Mouse (Mus musculus) gastrocnemius, postnatal 4 days (tissue): ENCODE data around the gene Helz2. TPM values are rescaled to one million over a fixed set of nuclear protein-coding genes. Genes with fewer than 3 reads are reported as not detected.
A peak's percentile ranks its signal among the peaks of the same experiment; 100 is the strongest.

Source experiments
- DNase-seq, 2 experiments: peaks; one replicate each; pipeline ENCODE4 v3.0.0; 2021 to 2022; ENCODE audit warnings: low spot score in 2 of 2, mixed read lengths in 2 of 2
- long read RNA-seq, 2 experiments: library from polyadenylated mRNA; stranded (forward); transcript quantifications; one replicate each; pipeline ENCODE4 v2.0.0; 2021
- total RNA-seq, 2 experiments: library from RNA; stranded (reverse); gene quantifications; 2 replicates each; pipeline ENCODE4 v1.2.3; 2021

The Helz2 gene
- total RNA-seq = 1 to 10 TPM; 4.5 to 6.0 TPM
- long read RNA-seq, experiment 1, partial matches to known transcripts = 1 of 1 reads
- long read RNA-seq, experiment 1, other reads (novel, unspliced or antisense) = 0 of 1 reads
- long read RNA-seq, experiment 2, full-length matches to known transcripts = 1 of 2 reads
- long read RNA-seq, experiment 2, partial matches to known transcripts = 0 of 2 reads
- long read RNA-seq, experiment 2, other reads (novel, unspliced or antisense) = 1 of 2 reads

- DNase-seq = no peak
Measured at GRCm38 (mm10) chr2:181241602-181242313, at the start of gene Helz2. TSS of gene Helz2 (minus strand) at chr2:181242027.

- no peak for DNase-seq
Measured at GRCm38 (mm10) chr2:181290937-181291336, 49.1 kb upstream of the Helz2 start.

DNA sequence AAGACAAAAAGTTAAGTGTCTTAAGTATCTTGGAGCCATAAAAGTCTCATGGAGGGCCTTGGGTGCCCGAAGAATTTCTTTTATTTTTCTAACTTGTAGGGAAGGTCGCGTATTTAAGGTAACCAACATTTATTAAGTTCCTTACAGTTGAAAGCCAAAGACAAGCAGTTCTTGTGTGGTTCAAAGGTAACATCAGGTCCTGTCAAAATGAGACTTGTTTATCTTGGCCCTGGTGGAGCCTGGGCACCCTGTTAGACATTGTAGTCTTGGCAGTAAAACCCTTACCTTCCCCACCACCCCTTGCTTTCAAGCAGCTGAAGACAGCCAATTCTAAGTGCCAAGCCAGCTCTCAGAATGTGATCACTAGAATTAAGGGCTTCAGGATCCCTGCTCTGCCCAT is 46.9 kb upstream of the Helz2 start:
- no peak for DNase-seq

DNA sequence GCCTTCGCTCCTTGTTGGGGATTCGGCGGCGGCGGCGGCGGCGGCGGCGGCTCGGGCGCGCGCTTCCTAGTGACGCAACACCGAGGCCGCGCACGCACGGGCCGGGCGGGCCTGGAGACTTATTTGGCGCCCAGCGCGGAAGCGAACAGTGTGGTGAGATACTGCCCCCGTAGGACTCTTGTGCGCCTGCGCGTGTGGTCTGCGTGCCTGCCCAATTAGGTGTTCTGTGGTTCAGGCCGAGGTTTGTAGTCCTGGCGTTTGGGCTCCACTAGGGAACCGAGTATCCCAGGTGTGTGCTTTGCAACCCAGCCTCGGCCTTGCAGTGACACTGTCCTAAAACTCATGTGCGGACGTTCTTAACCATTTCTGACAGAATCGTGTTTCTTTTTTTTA is 46.1 kb upstream of the Helz2 start, which contains the start of gene Gmeb2:
Gene Gmeb2 (minus strand): TSS at position 78 of the 393 bp plus-strand sequence.
- peak; percentile 81 to 92 for DNase-seq

- peak; percentile 84 to 86 for DNase-seq
Measured at GRCm38 (mm10) chr2:181287338-181287957, 45.6 kb upstream of the Helz2 start.

GRCm38 (mm10) chr2:181286629-181287337 is 45.0 kb upstream of the Helz2 start:
- no peak for DNase-seq

GRCm38 (mm10) chr2:181279968-181280367 is 38.1 kb upstream of the Helz2 start:
- DNase-seq = no peak

- no peak for DNase-seq
Measured at GRCm38 (mm10) chr2:181277866-181278265, 36.0 kb upstream of the Helz2 start.

DNA sequence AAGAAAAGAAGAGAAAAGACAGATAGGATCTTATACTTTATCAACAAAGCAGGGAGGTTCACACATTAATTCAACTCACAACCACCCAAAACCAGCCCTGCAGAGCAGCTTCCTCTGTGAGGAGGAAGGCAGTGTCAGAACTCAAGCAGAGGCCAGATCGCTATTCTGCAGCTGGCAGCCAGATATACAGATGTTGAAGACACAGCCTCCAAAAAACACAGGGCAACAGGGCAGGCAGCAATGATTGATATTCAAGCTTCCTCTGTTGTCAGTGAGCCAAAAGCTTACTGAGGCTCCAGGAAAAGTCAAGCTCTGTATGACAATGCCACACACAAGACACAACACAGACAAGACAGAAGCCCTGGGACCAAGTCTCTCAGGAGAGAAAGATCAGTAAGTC is 34.9 kb upstream of the Helz2 start:
- no peak for DNase-seq

GRCm38 (mm10) chr2:181274639-181275038 is 32.8 kb upstream of the Helz2 start:
- DNase-seq = no peak

GRCm38 (mm10) chr2:181273829-181274228 is 32.0 kb upstream of the Helz2 start:
- no peak for DNase-seq

DNA sequence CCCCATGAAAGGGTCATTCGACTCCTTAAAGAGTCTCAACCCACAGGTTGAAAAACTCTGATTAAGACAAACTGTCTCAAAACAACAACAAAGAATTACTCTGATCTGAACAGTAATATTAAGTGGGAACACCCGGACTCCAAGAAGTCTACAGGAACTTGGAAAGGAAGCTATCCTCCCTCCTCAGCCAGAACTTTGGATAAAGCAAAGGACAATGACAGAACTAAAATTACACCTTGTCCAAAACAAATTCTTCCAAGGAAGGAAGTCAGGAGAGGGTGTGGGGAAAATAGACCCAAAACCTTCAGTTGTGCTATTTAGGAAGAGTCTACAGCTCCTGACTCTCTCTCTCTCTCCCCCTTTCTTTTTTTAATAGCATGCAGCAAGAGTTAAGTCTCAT is 30.3 kb upstream of the Helz2 start:
- no peak for DNase-seq

DNA sequence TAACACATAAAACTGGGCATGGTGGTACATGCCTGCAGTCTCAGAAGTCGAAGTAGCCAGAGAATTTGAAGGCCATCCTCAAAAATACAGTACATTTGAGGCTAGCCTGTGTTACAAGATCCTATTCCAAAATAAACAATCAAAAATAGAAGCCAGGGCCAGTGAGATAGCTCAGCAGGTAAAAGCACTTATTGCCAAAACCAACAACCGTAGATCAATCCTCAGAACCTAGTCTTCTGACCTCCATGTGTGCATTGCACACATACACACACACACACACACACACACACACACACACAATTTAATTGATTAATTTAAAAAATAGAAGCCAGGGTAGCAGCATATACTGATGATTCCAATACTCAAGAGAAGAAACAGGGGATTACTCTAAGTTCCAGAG is 25.0 kb upstream of the Helz2 start:
- DNase-seq = no peak

GRCm38 (mm10) chr2:181253248-181253647 is 11.4 kb upstream of the Helz2 start:
- no peak for DNase-seq

- DNase-seq = no peak
Measured at GRCm38 (mm10) chr2:181251841-181252240, 10.0 kb upstream of the Helz2 start.

DNA sequence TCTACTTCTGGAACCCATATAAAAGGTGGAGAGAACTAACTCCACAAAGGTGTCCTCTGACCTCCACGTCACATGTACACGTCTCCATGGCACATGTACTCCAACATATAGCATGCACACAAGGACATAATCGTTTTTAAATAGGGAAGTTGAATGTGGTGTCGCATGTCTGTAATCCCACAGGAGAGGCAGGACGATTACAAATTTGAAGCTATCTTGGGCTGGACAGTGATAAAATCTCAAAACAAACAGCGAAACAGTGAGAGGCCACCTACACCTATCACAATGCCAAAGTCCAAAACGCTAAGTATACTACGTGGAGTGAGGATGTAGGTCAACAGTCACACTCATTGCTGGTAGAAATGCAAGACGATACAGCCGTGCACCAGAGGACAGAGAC is 7.4 kb upstream of the Helz2 start:
- no peak for DNase-seq

DNA sequence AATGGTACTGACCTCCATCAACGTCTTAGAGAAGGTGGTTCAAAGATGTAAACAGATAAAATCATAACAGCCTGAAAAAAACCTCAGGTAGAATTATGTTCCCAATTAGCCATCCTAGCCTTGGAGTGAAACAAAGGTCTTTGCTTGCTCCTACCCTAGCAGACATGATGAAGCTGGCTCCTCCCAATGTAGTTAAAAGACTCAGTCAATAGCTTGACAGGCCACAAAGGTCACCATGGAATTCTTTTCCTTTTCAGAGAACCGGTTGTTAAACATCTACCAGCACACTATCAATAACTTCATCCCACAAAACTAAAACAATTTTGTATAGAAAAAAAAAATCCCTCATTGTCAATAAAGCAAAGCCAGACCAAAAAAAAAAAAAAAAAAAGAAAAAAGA is 3.2 kb upstream of the Helz2 start:
- no peak for DNase-seq

- DNase-seq = no peak
Measured at GRCm38 (mm10) chr2:181243706-181244394, 2.0 kb upstream of the Helz2 start.

DNA sequence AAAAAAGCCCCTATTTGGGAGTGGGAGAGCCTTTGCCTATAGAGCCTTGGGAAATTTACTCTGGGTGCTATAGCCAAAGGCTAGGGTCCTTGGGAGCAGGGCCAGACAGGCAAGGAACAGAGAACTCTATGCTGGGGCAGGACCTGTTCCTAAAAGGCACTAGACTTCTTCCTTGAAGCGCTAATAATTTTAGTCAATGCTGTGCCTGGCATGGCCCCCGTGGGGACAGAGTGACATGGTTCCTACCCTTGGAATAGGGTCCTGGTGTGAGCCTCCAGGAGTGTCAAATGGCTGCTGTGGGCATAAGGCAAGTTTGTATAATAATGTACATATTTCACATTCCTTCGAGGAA is 463 bp upstream of the Helz2 start:
- no peak for DNase-seq

GRCm38 (mm10) chr2:181240806-181241440 is 904 bp downstream of the Helz2 start:
- no peak for DNase-seq

GRCm38 (mm10) chr2:181239261-181239660 is 2.6 kb downstream of the Helz2 start:
- no peak for DNase-seq
